Mouse (Mus musculus) ES-E14 (cell line): ENCODE data around the gene Gpr83.

ENCODE experiments used
- CHD2 ChIP-seq: IDR thresholded peaks from 2 replicates; pipeline ENCODE4 v1.6.1; 2014; ENCODE audit warnings: mild to moderate bottlenecking, low read depth, low read length, inconsistent platforms
- ZNF384 ChIP-seq: IDR thresholded peaks from 2 replicates; pipeline ENCODE4 v1.6.1; 2012; ENCODE audit warnings: low read depth, low read length, inconsistent platforms

GRCm38 (mm10) chr9:14872181-14872930 is 12.3 kb downstream of the Gpr83 start:
- TF ChIP-seq ZNF384 (no peak), CHD2 (no peak)
